Mouse (Mus musculus) kidney, postnatal 36 days (tissue): ENCODE data around the gene Pbx2.
A peak's percentile ranks its signal among the peaks of the same experiment; 100 is the strongest.
"Not testable (repeated sequence)": the region's sequence is repeated elsewhere in the genome, so short reads cannot be mapped to it uniquely, and the experiment has no call there.

Experiments used
- DNase-seq, 2 experiments: peaks; one replicate each; pipeline ENCODE4 v3.0.0; 2021 to 2022; ENCODE audit warnings: mixed read lengths in 2 of 2

The Pbx2 gene

GRCm38 (mm10) chr17:34591029-34591993, at the start of gene Pbx2:
Pbx2 (plus strand) TSS chr17:34591266.
- DNase-seq: peak; percentile 29 to 58

- not testable (repeated sequence) for DNase-seq
Observed at GRCm38 (mm10) chr17:34543567-34543966, 47.5 kb upstream of the Pbx2 start.

GRCm38 (mm10) chr17:34546797-34547196, 44.3 kb upstream of the Pbx2 start:
- DNase-seq: no peak

GRCm38 (mm10) chr17:34547601-34548000, 43.5 kb upstream of the Pbx2 start:
- DNase-seq: no peak

- no peak for DNase-seq
Observed at GRCm38 (mm10) chr17:34549156-34549555, 41.9 kb upstream of the Pbx2 start.

- DNase-seq: no peak
Observed at GRCm38 (mm10) chr17:34549843-34550242, 41.2 kb upstream of the Pbx2 start.

- DNase-seq: peak; percentile 83 to 93
Observed at GRCm38 (mm10) chr17:34555483-34555882, 35.6 kb upstream of the Pbx2 start.

- DNase-seq: no peak
Observed at GRCm38 (mm10) chr17:34556406-34556805, 34.7 kb upstream of the Pbx2 start.

GRCm38 (mm10) chr17:34557411-34557810, 33.7 kb upstream of the Pbx2 start:
- DNase-seq: peak in 1 of 2 experiments; percentile 37

GRCm38 (mm10) chr17:34559116-34559515, 31.9 kb upstream of the Pbx2 start:
- no peak for DNase-seq

GRCm38 (mm10) chr17:34559895-34560294, 31.2 kb upstream of the Pbx2 start:
- DNase-seq: no peak

GRCm38 (mm10) chr17:34560438-34560837, 30.6 kb upstream of the Pbx2 start:
- no peak for DNase-seq

- DNase-seq: no peak
Observed at GRCm38 (mm10) chr17:34561200-34561599, 29.9 kb upstream of the Pbx2 start.

GRCm38 (mm10) chr17:34562595-34562994, 28.5 kb upstream of the Pbx2 start:
- no peak for DNase-seq

GRCm38 (mm10) chr17:34563354-34563753, 27.7 kb upstream of the Pbx2 start:
- DNase-seq: no peak

GRCm38 (mm10) chr17:34564003-34564421, 27.1 kb upstream of the Pbx2 start, which contains the start of gene Notch4:
Notch4 (plus strand) TSS chr17:34564268.
- DNase-seq: peak; percentile 76 to 87

- peak; percentile 65 to 75 for DNase-seq
Observed at GRCm38 (mm10) chr17:34564796-34565195, 26.3 kb upstream of the Pbx2 start.

- peak in 1 of 2 experiments; percentile 17 for DNase-seq
Observed at GRCm38 (mm10) chr17:34567311-34567710, 23.8 kb upstream of the Pbx2 start.

GRCm38 (mm10) chr17:34568421-34568820, 22.6 kb upstream of the Pbx2 start:
- no peak for DNase-seq

GRCm38 (mm10) chr17:34569919-34570318, 21.1 kb upstream of the Pbx2 start:
- DNase-seq: no peak

GRCm38 (mm10) chr17:34571875-34572274, 19.2 kb upstream of the Pbx2 start:
- no peak for DNase-seq

- no peak for DNase-seq
Observed at GRCm38 (mm10) chr17:34572361-34572760, 18.7 kb upstream of the Pbx2 start.

- no peak for DNase-seq
Observed at GRCm38 (mm10) chr17:34576577-34576976, 14.5 kb upstream of the Pbx2 start.

GRCm38 (mm10) chr17:34578070-34578469, 13.0 kb upstream of the Pbx2 start:
- DNase-seq: no peak
